Mouse (Mus musculus): Measurements from ENCODE around the gene Agk. TPM values are rescaled to one million over a fixed set of nuclear protein-coding genes. Genes with fewer than 3 reads are reported as not detected.

Gene Agk
- polyA plus RNA-seq, 1 experiment from 2014 or later: 43.4 TPM

- no peak overlapping the region for H3K9ac ChIP-seq (ENCODE audit: low read depth, low read length)
- ATAC-seq (ENCODE audit: low FRiP score): no peak
- no peak overlapping the region for H3K27ac ChIP-seq (ENCODE audit: low read depth, low read length)
- H3K36me3 ChIP-seq (ENCODE audit: control insufficient read depth, insufficient read depth, low read length): no peaks in the 10 kb centered on the region
- H3K9me3 ChIP-seq (ENCODE audit: control insufficient read depth, low read length): no peaks in the 10 kb centered on the region
- H3K4me2 ChIP-seq (replicated peaks; ENCODE audit: low read depth, low read length): no peak overlapping the region
- no peak for DNase-seq (ENCODE audit: low spot score)
- H3K4me3 ChIP-seq (ENCODE audit: low read depth, low read length): no peak overlapping the region
- no peaks in the 10 kb centered on the region for H3K4me1 ChIP-seq (replicated peaks; ENCODE audit: control insufficient read depth, insufficient read depth, low read length)
- 83% methylated on average over 1 of the region's 1 CpGs for WGBS
- H3K27me3 ChIP-seq (ENCODE audit: control insufficient read depth, insufficient read depth, low read length): no peaks in the 10 kb centered on the region
Measured at GRCm38 (mm10) chr6:40390975-40391374, 66.0 kb downstream of the Agk start.

GRCm38 (mm10) chr6:40393213-40393612, 68.2 kb downstream of the Agk start:
- Histone ChIP-seq H3K4me2 (replicated peaks; ENCODE audit: low read depth, low read length) (no peak overlapping the region), H3K27me3 (ENCODE audit: control insufficient read depth, insufficient read depth, low read length) (no peaks in the 10 kb centered on the region), H3K36me3 (ENCODE audit: control insufficient read depth, insufficient read depth, low read length) (no peaks in the 10 kb centered on the region), H3K4me3 (ENCODE audit: low read depth, low read length) (no peak overlapping the region), H3K9me3 (ENCODE audit: control insufficient read depth, low read length) (no peaks in the 10 kb centered on the region), H3K9ac (ENCODE audit: low read depth, low read length) (no peak overlapping the region), H3K27ac (ENCODE audit: low read depth, low read length) (no peak overlapping the region), H3K4me1 (replicated peaks; ENCODE audit: control insufficient read depth, insufficient read depth, low read length) (no peaks in the 10 kb centered on the region)
- DNase-seq (ENCODE audit: low spot score) (peak; percentile 83), ATAC-seq (ENCODE audit: low FRiP score) (peak; percentile 91)
- WGBS: 25% methylated on average over 3 of the region's 3 CpGs

GRCm38 (mm10) chr6:40402031-40402430, 77.1 kb downstream of the Agk start:
- H3K9ac ChIP-seq (ENCODE audit: low read depth, low read length): no peak overlapping the region
- H3K4me1 ChIP-seq (replicated peaks; ENCODE audit: control insufficient read depth, insufficient read depth, low read length): no peaks in the 10 kb centered on the region
- no peaks in the 10 kb centered on the region for H3K9me3 ChIP-seq (ENCODE audit: control insufficient read depth, low read length)
- ATAC-seq (ENCODE audit: low FRiP score): no peak
- H3K27me3 ChIP-seq (ENCODE audit: control insufficient read depth, insufficient read depth, low read length): no peaks in the 10 kb centered on the region
- no peak overlapping the region for H3K27ac ChIP-seq (ENCODE audit: low read depth, low read length)
- H3K36me3 ChIP-seq (ENCODE audit: control insufficient read depth, insufficient read depth, low read length): no peaks in the 10 kb centered on the region; the same call in 1 of the 2 replicates
- 95% methylated on average over 2 of the region's 2 CpGs for WGBS
- H3K4me3 ChIP-seq (ENCODE audit: low read depth, low read length): no peak overlapping the region
- no peak for DNase-seq (ENCODE audit: low spot score)
- H3K4me2 ChIP-seq (replicated peaks; ENCODE audit: low read depth, low read length): no peak overlapping the region

- no peaks in the 10 kb centered on the region for H3K27me3 ChIP-seq (ENCODE audit: control insufficient read depth, insufficient read depth, low read length)
- DNase-seq (ENCODE audit: low spot score) (no peak), ATAC-seq (ENCODE audit: low FRiP score) (no peak)
- no peak overlapping the region for H3K4me2 ChIP-seq (replicated peaks; ENCODE audit: low read depth, low read length)
- no peaks in the 10 kb centered on the region for H3K9me3 ChIP-seq (ENCODE audit: control insufficient read depth, low read length)
- H3K27ac ChIP-seq (ENCODE audit: low read depth, low read length): no peak overlapping the region
- H3K4me3 ChIP-seq (ENCODE audit: low read depth, low read length): no peak overlapping the region
- 93% methylated on average over 4 of the region's 4 CpGs for WGBS
- no peak overlapping the region for H3K9ac ChIP-seq (ENCODE audit: low read depth, low read length)
- H3K36me3 ChIP-seq (ENCODE audit: control insufficient read depth, insufficient read depth, low read length): no peaks in the 10 kb centered on the region; the same call in 1 of the 2 replicates
- H3K4me1 ChIP-seq (replicated peaks; ENCODE audit: control insufficient read depth, insufficient read depth, low read length): no peaks in the 10 kb centered on the region
Measured at GRCm38 (mm10) chr6:40403640-40404285, 78.8 kb downstream of the Agk start.

GRCm38 (mm10) chr6:40411085-40411484, 86.1 kb downstream of the Agk start:
- no peak for DNase-seq (ENCODE audit: low spot score)
- WGBS: 97% methylated on average over 3 of the region's 3 CpGs

GRCm38 (mm10) chr6:40413046-40413445, 88.1 kb downstream of the Agk start:
- Histone ChIP-seq H3K4me3 (ENCODE audit: low read depth, low read length) (no peak overlapping the region), H3K27ac (ENCODE audit: low read depth, low read length) (no peak overlapping the region), H3K4me2 (replicated peaks; ENCODE audit: low read depth, low read length) (no peak overlapping the region), H3K36me3 (ENCODE audit: control insufficient read depth, insufficient read depth, low read length) (no peaks in the 10 kb centered on the region), H3K9ac (ENCODE audit: low read depth, low read length) (no peak overlapping the region), H3K9me3 (ENCODE audit: control insufficient read depth, low read length) (no peaks in the 10 kb centered on the region), H3K27me3 (ENCODE audit: control insufficient read depth, insufficient read depth, low read length) (no peaks in the 10 kb centered on the region), H3K4me1 (replicated peaks; ENCODE audit: control insufficient read depth, insufficient read depth, low read length) (no peaks in the 10 kb centered on the region)
- ATAC-seq (ENCODE audit: low FRiP score) (no peak), DNase-seq (ENCODE audit: low spot score) (no peak)
- WGBS: 93% methylated on average over 5 of the region's 5 CpGs

More at GRCm38 (mm10) chr6:40411085-40411484, 86.1 kb downstream of the Agk start:
- Histone ChIP-seq H3K4me2 (replicated peaks; ENCODE audit: low read depth, low read length) (no peak overlapping the region), H3K9ac (ENCODE audit: low read depth, low read length) (no peak overlapping the region), H3K27ac (ENCODE audit: low read depth, low read length) (no peak overlapping the region), H3K36me3 (ENCODE audit: control insufficient read depth, insufficient read depth, low read length) (no peaks in the 10 kb centered on the region), H3K9me3 (ENCODE audit: control insufficient read depth, low read length) (no peaks in the 10 kb centered on the region), H3K27me3 (ENCODE audit: control insufficient read depth, insufficient read depth, low read length) (no peaks in the 10 kb centered on the region), H3K4me3 (ENCODE audit: low read depth, low read length) (no peak overlapping the region), H3K4me1 (replicated peaks; ENCODE audit: control insufficient read depth, insufficient read depth, low read length) (no peaks in the 10 kb centered on the region)
- no peak for ATAC-seq (ENCODE audit: low FRiP score)

GRCm38 (mm10) chr6:40413565-40413964, 88.6 kb downstream of the Agk start:
- Histone ChIP-seq H3K27me3 (ENCODE audit: control insufficient read depth, insufficient read depth, low read length) (no peaks in the 10 kb centered on the region), H3K9ac (ENCODE audit: low read depth, low read length) (no peak overlapping the region), H3K9me3 (ENCODE audit: control insufficient read depth, low read length) (no peaks in the 10 kb centered on the region), H3K4me3 (ENCODE audit: low read depth, low read length) (no peak overlapping the region), H3K36me3 (ENCODE audit: control insufficient read depth, insufficient read depth, low read length) (no peaks in the 10 kb centered on the region), H3K4me2 (replicated peaks; ENCODE audit: low read depth, low read length) (no peak overlapping the region), H3K4me1 (replicated peaks; ENCODE audit: control insufficient read depth, insufficient read depth, low read length) (no peaks in the 10 kb centered on the region), H3K27ac (ENCODE audit: low read depth, low read length) (no peak overlapping the region)
- 88% methylated on average over 3 of the region's 3 CpGs for WGBS
- no peak for DNase-seq (ENCODE audit: low spot score)
- ATAC-seq (ENCODE audit: low FRiP score): no peak

- DNase-seq (ENCODE audit: low spot score) (no peak), ATAC-seq (ENCODE audit: low FRiP score) (no peak)
- Histone ChIP-seq H3K27ac (ENCODE audit: low read depth, low read length) (no peak overlapping the region), H3K4me1 (replicated peaks; ENCODE audit: control insufficient read depth, insufficient read depth, low read length) (no peaks in the 10 kb centered on the region), H3K4me2 (replicated peaks; ENCODE audit: low read depth, low read length) (no peak overlapping the region), H3K9me3 (ENCODE audit: control insufficient read depth, low read length) (no peaks in the 10 kb centered on the region), H3K27me3 (ENCODE audit: control insufficient read depth, insufficient read depth, low read length) (no peaks in the 10 kb centered on the region), H3K36me3 (ENCODE audit: control insufficient read depth, insufficient read depth, low read length) (no peaks in the 10 kb centered on the region), H3K9ac (ENCODE audit: low read depth, low read length) (no peak overlapping the region), H3K4me3 (ENCODE audit: low read depth, low read length) (no peak overlapping the region)
- WGBS: 86% methylated on average over 5 of the region's 5 CpGs
Measured at GRCm38 (mm10) chr6:40415799-40416198, 90.8 kb downstream of the Agk start.

GRCm38 (mm10) chr6:40418386-40418785, 93.4 kb downstream of the Agk start:
- H3K27me3 ChIP-seq (ENCODE audit: control insufficient read depth, insufficient read depth, low read length): no peaks in the 10 kb centered on the region
- no peak overlapping the region for H3K9ac ChIP-seq (ENCODE audit: low read depth, low read length)
- H3K27ac ChIP-seq (ENCODE audit: low read depth, low read length): no peak overlapping the region
- no peak overlapping the region for H3K4me2 ChIP-seq (replicated peaks; ENCODE audit: low read depth, low read length)
- no peak overlapping the region for H3K4me3 ChIP-seq (ENCODE audit: low read depth, low read length)
- DNase-seq (ENCODE audit: low spot score): no peak
- 92% methylated on average over 4 of the region's 4 CpGs for WGBS
- no peaks in the 10 kb centered on the region for H3K36me3 ChIP-seq (ENCODE audit: control insufficient read depth, insufficient read depth, low read length)
- ATAC-seq (ENCODE audit: low FRiP score): no peak
- H3K4me1 ChIP-seq (replicated peaks; ENCODE audit: control insufficient read depth, insufficient read depth, low read length): no peaks in the 10 kb centered on the region
- no peaks in the 10 kb centered on the region for H3K9me3 ChIP-seq (ENCODE audit: control insufficient read depth, low read length)

Data from hindbrain, embryonic 11.5 days (tissue).